Mouse (Mus musculus) spleen, postnatal 36 days (tissue): Measurements from ENCODE around the gene Arpc1a.
"Not testable (repeated sequence)": the region's sequence is repeated elsewhere in the genome, so short reads cannot be mapped to it uniquely, and the experiment has no call there.

Experiments
- DNase-seq, 2 experiments: peaks; one replicate each; pipeline ENCODE4 v3.0.0; 2022; ENCODE audit warnings: low spot score in 2 of 2, mixed read lengths in 1 of 2

Arpc1a gene

DNA sequence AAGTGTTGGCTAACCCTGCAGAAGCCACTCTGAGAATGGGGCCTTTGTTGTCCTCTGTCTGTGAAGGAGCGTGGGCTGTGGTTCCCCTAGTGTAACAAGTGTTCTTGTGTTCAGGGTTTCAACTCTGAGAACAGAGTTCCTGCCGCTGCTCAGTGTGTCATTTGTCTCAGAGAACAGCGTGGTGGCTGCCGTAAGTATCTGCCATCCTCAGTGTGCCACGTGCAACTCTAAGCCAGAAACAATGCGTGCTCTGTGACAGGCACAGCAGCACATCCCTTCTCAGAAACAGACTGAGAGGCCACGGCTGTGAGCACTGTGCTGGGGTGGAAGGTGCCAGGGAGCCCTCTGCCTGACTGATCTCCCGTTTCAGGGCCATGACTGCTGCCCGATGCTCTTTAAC lies 20.7 kb downstream of the Arpc1a start:
- DNase-seq = no peak

DNA sequence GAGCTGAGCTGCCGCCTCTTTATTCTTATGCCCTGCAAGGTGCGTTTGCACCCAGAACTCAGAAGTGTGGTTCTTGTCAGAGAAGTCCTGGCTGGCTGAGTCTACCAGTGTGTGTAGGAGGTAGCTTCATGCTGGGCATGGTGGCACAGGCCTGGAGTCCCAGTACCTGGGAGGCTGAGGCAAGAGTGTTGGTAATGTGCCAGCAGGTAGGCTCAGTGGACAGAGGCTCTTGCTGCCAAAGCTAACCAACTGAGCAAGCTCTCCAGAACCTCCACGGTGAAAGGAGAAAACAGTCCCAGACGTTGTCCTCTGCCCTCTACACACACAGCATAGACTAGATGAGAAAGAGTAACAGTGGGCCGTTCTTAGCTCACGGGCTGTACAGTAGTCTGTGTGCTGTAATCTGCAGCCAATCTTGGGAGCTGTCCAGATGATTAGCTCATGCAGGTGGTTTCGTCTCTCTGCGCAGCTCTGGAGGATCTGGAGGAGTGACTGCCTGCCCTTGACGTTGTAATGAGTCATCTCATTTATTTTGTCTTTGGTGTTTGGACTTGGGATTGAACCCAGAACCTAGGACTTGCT lies 22.2 kb downstream of the Arpc1a start:
- DNase-seq = no peak

DNA sequence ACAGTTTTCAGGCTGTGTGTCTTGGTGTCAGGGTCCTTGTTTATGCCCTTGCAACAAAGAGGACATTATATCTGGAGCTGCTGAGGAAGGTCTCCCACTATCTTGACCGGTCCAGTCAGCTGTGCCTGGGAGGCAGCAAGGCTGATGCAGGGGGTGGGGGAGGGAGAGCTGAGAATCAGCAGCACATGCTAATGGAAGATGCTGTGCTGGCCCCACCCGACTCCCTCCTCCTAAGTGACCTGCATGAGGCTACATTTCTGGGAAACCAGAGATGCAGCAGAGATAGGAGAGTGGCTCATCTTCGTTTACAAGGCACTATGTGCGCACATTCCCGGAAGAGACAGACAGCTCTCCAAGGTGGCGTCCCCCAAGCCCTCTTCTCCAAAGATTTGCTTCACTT lies 26.8 kb downstream of the Arpc1a start:
- no peak for DNase-seq

DNA sequence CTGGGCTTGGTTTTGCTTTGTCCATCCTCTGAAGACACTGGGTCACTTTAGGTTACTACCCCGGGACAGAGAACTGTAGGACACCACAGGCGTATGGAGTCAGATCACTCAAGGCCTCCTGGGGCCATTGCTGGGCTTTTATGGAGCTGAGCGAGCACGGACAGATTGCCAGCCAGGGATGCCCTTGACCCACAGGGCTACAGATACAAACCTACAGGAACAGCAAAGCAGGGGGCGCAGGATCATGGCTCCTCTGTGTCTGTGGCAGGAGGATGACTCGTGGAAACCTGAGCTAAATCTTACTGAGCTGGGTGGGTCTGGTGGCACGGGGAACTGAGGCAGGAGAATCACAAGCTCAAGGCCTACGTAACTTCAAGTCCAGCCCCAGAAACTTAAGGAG lies 28.9 kb downstream of the Arpc1a start:
- DNase-seq = no peak

DNA sequence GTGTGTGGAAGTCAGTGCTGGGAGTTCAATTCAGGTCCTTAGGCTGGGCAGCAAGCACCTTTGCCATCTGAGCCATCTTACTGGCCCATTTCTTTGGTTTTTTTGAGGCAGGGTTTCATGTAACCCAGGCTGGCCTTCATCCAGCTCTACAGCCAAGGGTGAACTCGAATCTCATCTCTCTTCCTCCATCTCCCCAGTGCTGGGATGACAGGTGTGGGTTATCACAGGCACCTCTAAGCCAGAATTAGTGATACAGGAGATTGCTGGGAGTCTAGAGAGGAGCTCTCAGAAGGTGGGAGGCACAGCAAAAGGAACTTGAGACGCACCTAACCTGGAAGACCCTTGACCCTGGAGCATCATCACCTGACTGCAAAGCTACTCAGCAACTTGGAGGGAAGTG lies 29.8 kb downstream of the Arpc1a start:
- no peak for DNase-seq

DNA sequence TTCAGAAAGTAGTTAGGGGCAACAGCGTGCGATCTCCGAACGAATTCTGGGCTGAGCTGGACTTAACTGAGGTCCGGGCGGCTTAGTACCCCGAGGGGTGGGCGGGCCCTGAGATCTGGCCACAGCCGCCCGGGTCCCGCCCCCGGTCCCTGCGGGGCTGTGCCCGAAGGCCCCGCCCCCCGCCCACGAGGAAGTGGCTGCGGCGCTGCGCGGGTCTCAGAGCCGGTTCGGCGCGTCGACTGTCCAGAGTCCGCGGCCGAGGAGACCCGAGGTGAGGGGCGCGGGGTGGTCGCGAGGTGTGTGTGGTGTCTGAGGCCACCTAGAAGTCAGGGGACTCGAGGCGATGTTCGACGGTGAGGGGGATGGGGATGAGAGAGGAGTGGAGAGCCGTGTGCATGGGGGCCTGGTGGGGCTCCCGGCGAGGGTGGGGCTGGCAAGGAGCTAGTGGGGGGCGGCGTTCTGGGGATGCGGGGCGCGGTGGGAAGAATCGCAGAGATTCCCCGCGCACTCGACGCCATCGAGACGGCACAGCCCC lies 30.5 kb downstream of the Arpc1a start, which contains the start of gene Arpc1b:
TSS of gene Arpc1b (plus strand) at position 145 of the 535 bp plus-strand sequence.
- DNase-seq = peak; percentile 76 to 79

DNA sequence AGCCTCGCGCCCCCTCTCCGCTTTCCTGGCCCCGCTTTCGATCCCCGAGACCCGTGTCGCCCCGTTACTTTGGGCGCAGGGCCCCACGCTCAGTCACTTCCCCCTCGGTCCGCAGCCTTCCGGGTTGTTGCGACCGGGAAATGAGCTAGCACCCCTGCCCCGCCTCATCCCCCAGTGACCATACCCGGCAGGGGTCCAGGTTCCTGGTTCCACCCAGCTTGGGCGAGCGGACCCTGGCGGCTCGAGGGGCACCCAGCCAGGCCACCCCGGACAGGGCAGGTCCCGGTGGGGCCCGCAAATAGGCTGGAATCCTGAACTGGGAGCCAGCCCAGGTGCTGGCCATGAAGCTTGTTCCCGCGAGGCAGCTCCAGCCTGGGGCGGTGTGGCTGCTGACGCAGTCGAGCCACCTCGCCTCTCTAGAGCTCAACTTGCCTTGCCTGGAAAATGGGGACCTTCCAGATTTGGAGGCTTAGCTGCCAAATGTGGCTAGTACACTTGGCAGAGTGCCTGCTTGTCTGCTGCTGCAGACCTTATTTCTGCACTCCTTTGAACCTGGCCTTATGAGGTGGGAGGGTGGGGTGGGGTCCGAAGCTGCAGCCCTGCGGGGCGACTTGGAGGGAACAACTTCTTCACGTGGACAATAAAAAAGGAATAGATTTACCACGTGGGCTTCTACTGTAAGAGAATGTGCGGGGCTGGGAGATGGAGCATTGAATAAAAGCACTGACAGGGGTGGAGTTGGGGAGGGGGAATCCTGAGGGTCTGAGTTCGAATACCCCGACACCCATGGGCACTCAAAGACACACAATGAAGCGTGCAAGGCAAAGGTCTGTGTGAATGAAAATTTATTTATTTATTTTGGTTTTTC lies 31.2 kb downstream of the Arpc1a start:
- DNase-seq = peak; percentile 78 to 81

DNA sequence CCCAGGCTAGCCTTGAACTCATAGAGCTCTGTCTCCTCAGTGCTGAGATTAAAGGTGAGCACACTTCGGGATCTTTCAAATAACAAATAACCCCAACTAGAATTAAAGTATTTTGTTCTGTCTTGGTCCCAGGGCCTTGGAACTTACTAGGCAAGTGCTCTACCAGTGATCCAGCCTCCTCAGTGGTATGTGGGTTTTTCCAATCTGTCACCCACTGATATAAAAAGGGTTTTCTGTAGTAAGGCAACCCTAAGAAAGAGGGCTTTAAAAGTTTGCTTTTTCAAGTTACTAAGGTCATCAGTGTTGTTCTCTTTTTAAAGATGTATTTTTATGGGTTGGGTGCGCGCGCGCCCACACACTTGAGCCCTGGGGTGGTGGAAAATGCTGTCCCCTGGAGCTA lies 32.1 kb downstream of the Arpc1a start:
- DNase-seq = no peak

DNA sequence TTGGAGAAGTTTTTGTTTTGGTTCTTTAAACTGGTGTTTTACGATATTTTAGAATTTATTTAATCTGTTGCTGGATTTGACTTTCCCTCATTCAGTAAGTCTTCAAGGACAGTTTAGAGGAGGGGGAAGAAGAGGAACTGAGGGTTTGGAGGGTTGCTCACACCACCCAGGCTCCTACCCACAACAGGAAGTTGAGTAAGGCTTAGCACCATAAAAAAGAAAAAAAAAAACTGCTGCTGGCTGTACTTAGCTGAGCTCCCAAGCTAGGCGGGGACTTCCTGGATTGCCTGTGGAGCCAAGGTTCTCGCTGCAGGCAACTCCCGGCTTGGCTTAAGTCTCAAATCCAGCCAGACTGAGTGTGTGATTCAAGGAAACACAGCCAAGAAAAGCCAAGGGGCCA lies 32.7 kb downstream of the Arpc1a start:
- DNase-seq = peak; percentile 63 to 71

DNA sequence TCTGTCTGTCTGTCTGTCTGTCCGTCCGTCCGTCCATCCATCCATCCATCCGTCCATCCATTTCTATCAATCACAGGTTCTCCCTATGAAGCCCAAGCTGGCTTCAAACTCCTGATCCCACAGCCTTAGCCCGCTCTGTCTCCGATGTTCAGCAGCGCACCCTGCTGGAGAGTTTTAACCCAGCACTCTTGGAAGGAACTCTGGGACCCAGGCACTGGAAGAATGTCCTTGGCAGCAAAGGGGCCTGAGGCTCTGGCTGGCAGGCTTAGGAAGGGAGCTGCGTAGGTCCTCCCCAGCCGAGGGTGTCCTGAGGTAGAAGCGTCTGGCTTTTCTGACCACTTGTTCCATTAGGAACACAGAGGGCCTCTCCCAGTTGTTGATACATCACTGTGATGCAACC lies 33.3 kb downstream of the Arpc1a start:
- peak; percentile 30 to 51 for DNase-seq

DNA sequence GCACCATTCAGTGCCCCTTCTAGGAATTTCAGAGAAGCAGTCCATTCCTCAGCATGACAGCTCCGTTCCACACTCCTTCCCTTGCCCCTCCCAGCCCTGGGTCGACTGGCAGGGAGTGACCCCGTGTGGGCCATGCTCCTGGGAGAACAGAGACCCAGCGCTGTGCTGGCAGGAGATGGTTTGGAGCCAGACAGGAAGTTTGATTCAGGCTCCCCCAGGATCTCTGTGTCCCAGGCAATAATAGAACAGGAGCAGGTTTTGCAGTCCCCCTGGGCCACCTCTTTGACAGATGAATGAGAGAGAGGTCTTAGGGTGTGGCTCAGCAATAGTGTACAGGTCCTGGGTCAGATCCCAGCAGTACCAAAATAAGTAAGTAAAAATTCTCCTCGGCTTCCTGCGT lies 34.4 kb downstream of the Arpc1a start:
- no peak for DNase-seq

DNA sequence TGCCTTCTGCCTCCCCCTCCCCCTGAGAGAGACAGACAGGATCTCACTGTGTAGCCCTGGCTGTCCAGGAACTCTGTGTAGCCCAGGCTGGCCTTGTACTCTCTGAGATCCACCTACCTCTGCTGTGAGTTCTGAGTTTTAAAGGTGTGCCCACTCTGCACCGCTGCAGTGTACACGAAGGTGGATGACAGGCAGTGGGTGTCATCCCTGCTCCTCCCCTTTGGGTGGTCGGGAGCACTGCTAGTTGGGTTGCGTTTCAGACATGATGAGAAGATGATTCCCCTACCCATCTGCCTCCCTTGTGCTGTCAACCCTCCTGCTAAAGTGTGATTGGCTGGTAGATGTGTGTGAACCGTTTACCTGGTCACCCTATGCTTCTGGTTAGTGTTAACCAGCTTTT lies 34.8 kb downstream of the Arpc1a start:
- no peak for DNase-seq

DNA sequence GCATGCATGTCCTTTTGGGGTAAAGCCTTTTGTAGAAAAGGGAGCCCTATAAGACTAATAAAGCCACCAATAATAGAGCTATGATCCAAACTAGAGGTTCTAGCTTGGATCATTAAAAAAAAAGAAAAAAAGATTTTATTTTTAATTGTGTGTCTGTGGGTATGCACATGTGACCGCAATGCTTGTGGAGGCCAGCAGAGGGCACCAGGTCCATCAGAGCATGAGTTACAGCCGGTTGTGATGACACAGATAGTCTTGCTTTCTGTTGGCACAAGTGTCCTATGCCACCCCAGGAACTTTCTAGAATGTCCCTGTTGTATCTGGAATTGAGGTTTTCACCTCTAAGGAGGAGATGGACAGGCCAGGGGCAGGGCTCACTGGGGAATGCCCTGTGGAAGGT lies 35.8 kb downstream of the Arpc1a start:
- DNase-seq = no peak

DNA sequence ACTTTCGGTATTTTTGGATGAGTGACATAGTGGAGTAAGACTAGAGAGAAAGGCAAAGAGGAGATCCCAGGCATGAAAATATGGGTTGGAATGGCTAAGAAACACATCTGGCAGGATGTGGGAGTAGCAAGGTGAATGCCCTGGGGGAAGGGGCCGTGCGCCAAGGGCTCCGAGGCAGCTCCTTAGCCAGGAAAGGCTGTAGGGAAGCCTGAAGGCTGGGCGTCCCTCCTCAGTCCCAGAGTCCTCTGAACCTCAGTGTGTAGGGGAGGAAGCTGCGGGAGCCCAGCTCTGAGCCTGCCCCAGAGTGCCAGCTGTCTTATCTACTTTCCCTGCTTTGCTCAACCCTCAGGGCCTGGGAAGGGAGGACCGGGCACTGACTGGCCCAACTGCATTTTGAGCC lies 37.3 kb downstream of the Arpc1a start:
- DNase-seq = no peak

DNA sequence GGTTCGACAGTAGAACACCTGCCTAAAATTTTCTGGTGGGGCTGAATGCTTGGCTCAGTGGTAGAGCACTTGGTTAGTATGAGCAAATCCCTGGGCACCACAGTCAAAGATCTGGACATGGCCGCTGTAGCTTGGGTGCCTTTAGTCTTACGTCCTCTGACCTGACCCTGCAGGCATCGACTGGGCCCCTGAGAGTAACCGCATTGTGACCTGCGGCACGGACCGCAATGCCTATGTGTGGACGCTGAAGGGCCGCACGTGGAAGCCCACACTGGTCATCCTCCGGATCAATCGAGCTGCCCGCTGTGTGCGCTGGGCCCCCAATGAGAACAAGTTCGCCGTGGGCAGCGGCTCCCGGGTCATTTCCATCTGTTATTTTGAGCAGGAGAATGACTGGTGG lies 39.8 kb downstream of the Arpc1a start:
- DNase-seq = no peak

DNA sequence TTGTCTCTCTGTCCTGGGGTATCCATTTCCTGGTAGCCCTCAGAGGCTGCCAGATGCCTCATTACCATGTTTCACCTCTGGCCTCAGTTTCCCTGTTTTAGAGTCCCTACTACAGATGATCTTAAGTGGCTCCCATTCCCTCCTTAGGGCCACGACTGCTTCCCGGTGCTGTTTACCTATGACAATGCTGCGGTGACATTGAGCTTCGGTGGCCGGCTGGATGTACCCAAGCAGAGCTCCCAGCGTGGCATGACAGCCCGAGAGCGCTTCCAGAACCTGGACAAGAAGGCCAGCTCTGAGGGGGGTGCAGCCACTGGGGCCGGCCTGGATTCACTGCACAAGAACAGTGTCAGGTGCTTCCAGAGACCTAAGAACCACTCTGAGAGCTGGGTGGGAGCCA lies 43.0 kb downstream of the Arpc1a start:
- no peak for DNase-seq

DNA sequence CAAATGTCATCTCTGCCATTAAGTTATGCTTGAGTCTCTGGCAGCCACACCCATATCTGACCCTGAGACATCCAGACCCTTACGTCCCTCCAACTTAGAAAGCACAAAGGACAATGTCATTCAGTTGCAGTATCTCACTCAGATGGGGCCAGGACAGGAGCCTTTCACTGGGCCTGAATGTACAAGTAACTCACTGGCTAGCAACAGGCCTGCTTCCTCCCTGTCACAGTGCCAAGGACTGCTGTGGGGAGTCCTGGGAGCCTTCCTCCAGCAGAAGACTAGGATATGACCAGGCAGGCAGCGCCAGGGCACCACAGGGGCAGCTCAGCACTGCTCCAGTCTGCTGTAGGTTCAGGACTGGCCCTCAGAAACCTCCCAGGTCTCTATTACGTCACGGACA lies 45.5 kb downstream of the Arpc1a start:
- no peak for DNase-seq

DNA sequence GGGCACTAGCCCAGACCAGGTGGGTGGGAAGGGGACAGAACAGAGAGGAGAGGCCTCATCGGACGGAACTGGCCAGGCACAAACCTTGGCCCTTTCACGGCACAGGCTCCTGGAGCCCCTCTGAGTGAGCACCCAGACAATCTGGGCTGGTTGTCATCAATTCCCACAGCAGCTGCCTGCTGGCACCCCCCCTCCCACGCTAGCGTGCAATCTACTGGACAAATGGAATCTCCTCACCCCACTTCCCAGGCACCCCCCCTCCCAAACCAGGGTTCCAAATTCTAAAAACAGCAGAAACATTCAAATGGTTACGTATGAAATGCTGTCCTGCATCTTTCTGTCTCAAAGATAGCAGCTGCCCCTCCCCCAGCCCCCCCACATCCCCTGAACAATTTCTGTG lies 46.1 kb downstream of the Arpc1a start:
- DNase-seq = not testable (repeated sequence)

DNA sequence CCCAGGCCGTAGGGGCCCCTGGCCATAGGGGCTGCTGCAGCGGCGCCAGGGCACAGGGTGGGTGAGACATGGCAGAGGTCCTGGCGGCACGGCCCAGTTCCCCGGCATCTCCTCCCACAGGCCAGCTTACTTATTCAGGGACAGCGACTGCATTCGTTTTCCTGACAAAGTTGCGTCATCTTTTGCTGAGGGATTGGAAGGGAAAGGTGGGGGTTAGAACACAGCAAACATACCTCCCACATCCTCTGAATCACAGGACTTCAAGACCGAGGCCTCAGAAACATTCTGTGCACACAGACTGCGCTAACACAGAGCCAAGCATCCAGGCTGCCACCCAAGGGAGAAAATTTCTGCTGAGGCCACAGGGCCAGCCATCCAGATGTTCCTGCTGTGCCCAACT lies 46.6 kb downstream of the Arpc1a start:
- no peak for DNase-seq

DNA sequence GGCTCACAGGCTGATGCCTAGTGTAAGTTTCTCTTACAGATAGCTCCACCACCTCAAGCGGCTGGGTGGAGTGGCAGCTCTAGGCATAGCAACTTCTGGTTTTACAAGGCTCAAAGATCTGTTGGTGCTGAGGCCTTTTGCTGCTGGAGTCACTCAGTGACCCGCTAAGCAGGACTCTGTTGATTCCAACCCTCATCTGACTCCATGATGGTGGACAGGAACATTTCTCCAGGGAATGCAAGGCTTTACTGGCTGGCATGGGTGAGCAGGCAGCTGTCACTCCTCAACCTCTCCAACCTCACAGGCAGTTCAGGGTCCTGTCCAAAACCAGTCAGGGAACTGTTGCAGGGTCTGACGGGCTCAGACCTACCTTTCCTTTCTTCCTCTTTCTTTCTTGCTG lies 47.4 kb downstream of the Arpc1a start:
- no peak for DNase-seq

DNA sequence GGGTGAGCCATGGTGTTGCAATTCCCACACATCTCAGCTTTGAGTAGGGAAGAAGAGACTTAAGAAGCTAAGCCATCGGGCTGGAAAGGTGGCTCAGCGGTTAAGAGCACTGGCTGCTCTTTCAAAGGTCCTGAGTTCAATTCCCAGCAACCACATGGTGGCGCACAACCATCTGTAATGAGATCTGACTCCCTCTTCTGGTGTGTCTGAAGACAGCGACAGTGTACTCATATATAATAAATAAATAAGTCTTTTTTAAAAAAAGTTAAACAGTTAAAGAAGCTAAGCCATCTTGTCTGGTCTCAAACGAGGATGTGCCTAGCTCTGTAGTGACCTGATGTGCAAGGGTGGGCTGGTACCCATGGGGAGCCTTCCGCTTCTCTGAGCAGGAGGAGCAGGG lies 49.6 kb downstream of the Arpc1a start:
- not testable (repeated sequence) for DNase-seq

DNA sequence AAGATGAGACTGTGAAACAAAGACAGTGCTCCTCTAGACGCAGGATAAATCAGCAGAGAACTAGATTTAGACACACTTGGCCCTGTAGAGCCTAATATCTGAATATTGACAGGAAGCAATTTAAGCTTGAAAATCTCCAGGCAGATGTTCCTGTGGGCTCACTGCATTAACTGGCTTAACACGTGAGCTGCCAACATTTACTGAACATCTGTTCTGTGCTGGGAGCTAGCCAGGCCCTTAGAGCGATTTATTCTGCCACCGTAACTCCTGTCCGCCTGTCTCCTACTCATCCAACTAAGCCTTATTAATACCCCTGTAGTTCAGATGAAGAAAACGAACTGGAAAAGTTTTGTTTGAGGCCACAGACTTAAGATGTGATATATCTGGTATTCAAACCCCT lies 55.2 kb downstream of the Arpc1a start:
- DNase-seq = no peak
